Mouse (Mus musculus) ES-E14 (cell line): ENCODE measurements around the gene Ap4e1.

Source experiments
- CHD2 ChIP-seq: IDR thresholded peaks from 2 replicates; pipeline ENCODE4 v1.6.1; 2014; ENCODE audit warnings: mild to moderate bottlenecking, low read depth, low read length, inconsistent platforms
- MAFK ChIP-seq: IDR thresholded peaks from 2 replicates; pipeline ENCODE4 v1.6.1; 2014; ENCODE audit warnings: mild to moderate bottlenecking, low read depth, low read length, inconsistent platforms; ENCODE audit not compliant: insufficient read depth
- ZC3H11A ChIP-seq: IDR thresholded peaks from 2 replicates; pipeline ENCODE4 v1.6.1; 2012; ENCODE audit warnings: low read depth, mild to moderate bottlenecking, inconsistent platforms, low read length, borderline replicate concordance

DNA sequence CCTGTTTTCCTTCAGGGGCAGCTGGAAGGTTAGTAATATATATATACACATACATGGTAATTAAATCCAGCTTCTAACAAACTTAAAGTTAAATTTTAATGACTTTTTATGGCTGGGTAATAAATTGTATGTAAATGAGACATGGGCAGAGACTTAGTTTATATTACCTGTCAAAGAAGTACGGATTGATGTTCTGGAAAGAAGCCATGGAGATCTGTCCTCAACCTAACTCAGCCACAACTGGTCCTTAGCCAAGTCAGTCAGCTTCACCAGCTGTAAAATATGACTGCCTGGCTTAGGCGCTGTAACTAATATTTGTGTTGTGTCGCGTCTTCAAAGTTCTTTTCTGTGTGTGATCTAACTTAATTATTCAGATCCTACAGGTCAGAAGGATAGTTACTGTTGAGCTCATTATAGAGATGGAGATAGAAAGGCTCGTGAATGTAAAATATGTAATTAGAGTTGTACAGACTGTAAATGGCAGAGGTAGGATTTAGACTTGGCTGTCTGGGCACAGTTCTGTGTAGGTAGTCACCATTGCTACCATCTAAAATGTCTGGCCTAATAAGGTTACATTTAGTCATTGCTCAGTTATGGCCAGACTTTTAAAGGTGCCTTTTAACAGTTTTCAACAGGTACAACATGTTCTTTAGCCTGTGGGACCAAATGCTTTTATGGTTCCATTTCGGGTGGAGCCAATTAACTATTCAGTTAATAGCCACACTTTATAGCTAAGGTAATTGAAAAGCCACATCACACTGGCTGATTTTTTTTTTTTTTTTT is 13.9 kb upstream of the Ap4e1 start:
- no peak for TF ChIP-seq ZC3H11A
- TF ChIP-seq CHD2: no peak
- no peak for TF ChIP-seq MAFK
